Mouse (Mus musculus) cerebellum, postnatal 14 days (tissue): ENCODE results near the gene Hps4.
"Not testable (repeated sequence)": the region's sequence is repeated elsewhere in the genome, so short reads cannot be mapped to it uniquely, and the experiment has no call there.

Experiments used
- DNase-seq, 2 experiments: peaks; one replicate each; pipeline ENCODE4 v3.0.0; 2021; ENCODE audit warnings: mixed read lengths in 2 of 2

Gene Hps4

DNA sequence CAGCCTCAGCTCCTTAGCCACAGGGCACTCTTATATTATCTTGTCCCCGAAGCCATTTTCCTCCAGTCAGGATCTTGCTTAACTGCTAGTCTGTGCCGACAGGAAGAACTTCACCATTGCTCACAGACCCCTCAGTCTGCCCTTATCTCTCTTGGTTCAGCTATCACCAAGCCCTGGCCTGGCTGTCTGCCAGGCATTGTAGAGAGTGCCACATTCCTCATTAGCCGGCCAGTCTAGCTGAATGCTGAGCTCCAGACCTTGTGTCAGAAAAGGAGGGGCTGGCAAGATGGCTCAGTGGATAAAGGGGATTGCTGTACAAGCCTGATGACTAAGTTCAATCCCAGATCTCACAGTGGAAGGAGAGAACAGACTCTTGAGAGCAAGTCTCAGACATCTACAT lies 63.1 kb downstream of the Hps4 start:
- no peak for DNase-seq

DNA sequence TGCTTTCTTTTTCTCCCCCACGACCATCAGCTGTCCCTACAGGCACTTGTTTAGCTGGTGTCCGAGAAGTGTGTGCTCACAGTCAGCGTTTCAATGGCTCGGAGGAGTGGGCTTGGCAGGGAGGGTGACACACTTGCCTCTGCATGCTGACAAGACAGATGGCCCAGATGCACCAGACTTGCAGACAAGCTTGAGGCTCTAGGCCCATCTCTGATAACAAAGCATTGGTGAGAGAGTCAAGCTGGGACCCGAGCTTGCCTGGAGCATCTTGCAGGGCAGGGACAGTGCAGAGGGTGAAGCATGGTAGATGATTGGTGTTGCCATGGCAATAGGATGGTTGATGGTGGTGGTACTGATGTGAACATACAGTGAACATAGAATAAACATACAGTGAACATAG lies 66.4 kb downstream of the Hps4 start:
- peak; percentile 31 to 45 for DNase-seq

DNA sequence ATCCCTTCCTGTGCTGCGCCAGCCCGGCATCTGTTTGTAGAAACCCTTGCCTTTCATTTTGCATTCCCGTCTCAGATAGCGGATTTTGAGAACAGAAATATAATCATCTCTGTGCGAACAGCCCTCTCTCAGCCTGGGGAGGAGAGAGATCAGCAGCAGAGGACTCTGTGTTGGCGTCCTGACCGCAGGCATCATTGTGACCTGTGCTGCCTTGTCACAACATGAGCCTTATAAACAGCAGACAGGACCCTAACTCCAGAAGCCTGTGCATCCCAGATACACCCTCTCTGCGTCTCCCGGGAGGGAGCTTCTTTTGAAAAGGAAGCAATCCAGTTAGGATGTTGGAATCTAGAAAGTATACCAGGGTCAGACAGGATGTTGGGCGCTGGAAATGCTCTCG lies 68.2 kb downstream of the Hps4 start:
- peak in 1 of 2 experiments; percentile 44 for DNase-seq

DNA sequence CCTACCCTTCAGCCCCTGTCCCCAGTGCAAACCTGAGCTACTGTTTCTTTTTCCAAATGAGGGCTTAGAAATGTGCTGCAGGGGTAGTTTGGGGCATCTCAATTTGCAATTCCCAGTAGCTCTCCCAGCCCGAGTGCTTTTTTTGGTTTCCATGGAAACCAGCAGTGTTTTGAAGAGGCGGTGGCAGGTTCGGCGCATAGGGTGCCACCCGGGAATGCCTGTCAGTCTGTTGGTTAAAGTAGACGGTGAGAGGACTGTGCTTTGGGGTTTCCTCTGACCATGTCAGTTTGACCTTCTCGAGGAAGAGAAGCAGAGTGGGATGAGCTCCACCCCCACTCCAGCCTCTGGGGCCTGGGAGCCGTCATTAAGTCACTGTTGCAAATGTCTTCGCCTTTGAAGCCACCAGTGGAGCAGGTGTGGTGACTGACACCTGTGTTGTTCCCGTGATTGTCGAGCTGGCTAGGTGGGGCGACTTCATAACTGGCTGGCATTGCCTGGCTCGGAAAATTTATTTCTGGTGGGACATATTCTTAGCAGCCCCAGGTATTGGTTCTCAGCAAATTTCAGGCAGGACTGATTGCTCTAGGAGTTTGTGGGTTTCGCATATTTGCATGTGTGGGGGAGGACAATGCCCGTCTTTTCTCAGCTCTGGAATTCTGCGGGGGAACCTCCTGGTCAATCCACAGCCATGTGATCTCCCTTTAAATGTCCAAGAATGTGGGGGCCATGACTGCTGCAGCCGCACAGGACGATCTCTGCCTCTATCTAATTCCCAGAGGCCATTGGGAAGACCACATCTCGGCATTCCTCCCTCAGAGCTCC lies 68.8 kb downstream of the Hps4 start:
- no peak for DNase-seq

DNA sequence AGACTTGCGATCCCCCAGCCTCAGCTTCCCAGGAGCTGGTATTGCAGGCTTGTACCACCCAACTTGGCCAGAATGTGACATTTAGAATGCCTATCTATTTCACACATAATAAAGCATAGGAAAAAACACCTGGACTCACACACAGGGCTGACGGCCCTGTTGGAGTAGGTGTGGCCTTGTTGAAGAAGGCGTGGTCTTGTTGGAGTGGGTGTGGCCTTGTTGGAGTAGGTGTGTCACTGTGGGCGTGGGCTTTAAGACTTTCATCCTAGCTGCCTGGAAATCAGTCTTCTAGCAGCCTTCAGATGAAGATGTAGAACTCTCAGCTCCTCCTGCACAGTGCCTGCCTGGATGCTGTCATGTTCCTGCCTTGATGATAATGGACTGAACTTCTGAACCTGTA lies 69.9 kb downstream of the Hps4 start:
- not testable (repeated sequence) for DNase-seq

DNA sequence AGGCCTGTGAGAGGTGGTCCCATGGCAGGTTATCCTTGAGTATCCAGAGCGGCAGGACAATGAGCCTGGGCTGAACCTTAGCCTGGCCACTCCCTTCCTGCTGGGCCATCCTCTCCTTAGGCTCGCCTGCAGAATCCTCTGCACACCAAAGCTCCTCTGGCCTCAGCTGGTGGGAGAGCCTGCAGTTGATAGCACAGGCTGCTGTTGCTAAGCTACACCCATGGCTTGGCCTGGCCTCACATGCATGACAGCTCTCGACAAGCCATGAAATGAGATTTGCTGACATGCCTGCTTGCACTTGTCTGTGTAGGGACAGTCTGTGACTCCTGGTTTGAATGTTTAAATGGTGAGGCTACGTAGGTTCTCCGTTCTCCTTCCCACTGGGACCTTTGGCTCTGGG lies 73.8 kb downstream of the Hps4 start:
- DNase-seq = no peak

DNA sequence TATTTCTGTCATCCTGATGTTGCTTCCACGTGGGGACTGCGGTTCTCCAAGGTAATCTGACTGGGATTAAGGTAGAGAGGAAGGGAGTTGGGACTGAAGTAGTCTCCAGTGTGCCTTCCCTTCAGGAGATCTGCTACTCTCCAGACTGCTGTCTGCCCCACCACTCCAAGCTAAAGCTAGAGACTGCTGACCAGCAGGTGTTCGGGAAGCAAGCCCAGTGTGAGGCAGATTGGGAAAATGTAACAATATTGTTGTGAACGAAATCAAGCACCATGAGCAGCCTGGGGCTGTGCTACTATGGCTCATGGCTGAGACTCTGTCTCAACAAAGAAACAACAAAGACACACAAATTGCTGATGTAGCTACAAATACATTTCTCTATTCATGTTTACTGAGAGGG lies 75.1 kb downstream of the Hps4 start:
- peak; percentile 84 for DNase-seq

DNA sequence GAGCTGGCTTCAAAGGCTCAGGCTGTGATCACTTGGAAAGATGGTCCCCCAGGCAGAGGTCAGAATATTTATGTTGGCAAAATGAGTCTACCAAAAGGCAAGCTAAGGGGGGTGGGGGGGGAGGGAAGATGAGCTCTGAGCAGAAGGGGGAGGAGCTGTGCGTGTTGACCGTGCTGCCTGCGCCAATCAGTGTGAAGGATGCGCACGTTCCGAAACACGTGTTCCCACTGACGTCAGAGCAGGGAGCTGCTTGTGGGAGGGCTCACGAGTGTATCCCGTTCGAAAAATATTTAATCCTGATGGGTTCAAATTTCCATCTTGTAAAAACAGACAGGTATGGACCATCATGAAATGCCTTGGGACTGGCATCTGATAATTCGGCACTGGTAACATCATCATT lies 76.7 kb downstream of the Hps4 start:
- no peak for DNase-seq

DNA sequence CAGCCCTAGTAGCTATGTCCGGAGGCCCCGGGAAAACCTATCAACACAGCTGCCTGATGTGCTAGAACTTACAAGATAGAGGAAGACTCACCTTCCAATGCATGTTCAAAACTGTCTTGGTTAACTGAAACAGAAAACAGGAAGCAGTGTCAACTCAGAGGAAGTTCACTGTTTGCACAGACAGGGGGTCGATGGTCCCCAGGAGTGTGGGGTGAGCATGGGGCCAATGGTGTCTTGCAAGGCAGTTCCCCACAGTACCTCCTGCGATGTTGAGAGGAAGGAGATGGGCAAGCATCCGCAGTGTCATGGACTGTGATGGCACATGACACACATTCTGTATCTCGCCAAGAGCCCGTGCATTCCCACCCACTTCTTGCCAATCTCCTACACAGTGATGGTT lies 83.8 kb downstream of the Hps4 start:
- DNase-seq = peak in 1 of 2 experiments; percentile 1

DNA sequence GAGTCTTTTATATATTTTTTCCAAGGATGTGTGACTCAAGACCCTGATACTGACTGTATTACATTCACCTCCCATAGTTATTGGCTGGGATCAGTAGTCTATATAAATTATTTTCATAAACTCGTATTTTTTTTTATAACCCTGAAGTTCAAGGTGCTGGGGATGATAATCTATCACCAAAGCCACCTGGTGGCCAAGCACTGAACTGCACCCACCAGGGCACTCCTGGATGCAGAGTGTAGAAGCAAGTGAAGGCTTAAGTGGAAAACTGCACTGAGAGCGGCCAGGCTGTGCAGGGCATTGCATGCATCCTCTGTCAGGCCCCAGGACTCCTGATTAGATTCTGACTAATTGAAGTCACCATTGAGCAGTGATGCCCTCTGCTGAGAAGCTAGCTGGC lies 84.4 kb downstream of the Hps4 start:
- peak; percentile 92 to 95 for DNase-seq
